Mouse (Mus musculus) small intestine, adult 2 months (tissue): ENCODE measurements at regions not wholly inside any gene's neighbourhood (a gene's known extent, or its start where the extent isn't known, plus 50 kb on each side); places are given as distances from the start of the nearest gene placed in this dataset.
A peak's percentile ranks its signal among the peaks of the same experiment; 100 is the strongest.
"Not testable (repeated sequence)": the region's sequence is repeated elsewhere in the genome, so short reads cannot be mapped to it uniquely, and the experiment has no call there.

Source experiments
- H3K27ac ChIP-seq: fragments of 200-500 bp; 2 replicates; pipeline ENCODE4 v1.5.1; 2012; ENCODE audit warnings: low read depth, low read length, control low read depth, inconsistent platforms; ENCODE audit not compliant: insufficient read depth
- H3K27me3 ChIP-seq: fragments of 200-500 bp; 2 replicates; pipeline ENCODE4 v1.6.1; 2012; ENCODE audit warnings: mild to moderate bottlenecking, moderate library complexity, low read length, inconsistent platforms; ENCODE audit not compliant: control insufficient read depth, insufficient read depth
- H3K36me3 ChIP-seq: fragments of 200-500 bp; 2 replicates; pipeline ENCODE4 v1.6.1; 2012; ENCODE audit warnings: mild to moderate bottlenecking, low read length, control low read depth, inconsistent platforms; ENCODE audit not compliant: control insufficient read depth, insufficient read depth
- H3K4me1 ChIP-seq: fragments of 200-500 bp; 2 replicates; pipeline ENCODE4 v1.6.1; 2012; ENCODE audit warnings: low read length, inconsistent platforms, mixed read lengths; ENCODE audit not compliant: control insufficient read depth, insufficient read depth, insufficient read length
- H3K4me3 ChIP-seq: fragments of 200-500 bp; 2 replicates; pipeline ENCODE4 v1.5.1; 2012; ENCODE audit warnings: low read depth, mild to moderate bottlenecking, control low read depth, inconsistent platforms, low read length, moderate library complexity
- CTCF ChIP-seq: fragments of 200-500 bp; IDR thresholded peaks from 2 replicates; pipeline ENCODE4 v1.5.1; 2012; ENCODE audit warnings: low read depth, mild to moderate bottlenecking, control low read depth, inconsistent platforms, low read length, moderate library complexity, mixed read lengths; ENCODE audit not compliant: insufficient replicate concordance, insufficient read length; ENCODE audit errors: extremely low read depth
- POLR2A ChIP-seq: fragments of 200-500 bp; IDR thresholded peaks from 2 replicates; pipeline ENCODE4 v1.6.1; 2012; ENCODE audit warnings: low read depth, mild to moderate bottlenecking, control low read depth, inconsistent platforms, low read length, moderate library complexity
- WGBS: fragments of 180-500 bp; shearing (Covaris S2); methylation state at CpG from one replicate; pipeline ENCODE4 v1.1.7; 2018; 5-methylcytosine and 5-hydroxymethylcytosine counted together

GRCm38 (mm10) chr8:26635701-26636100 is 341.4 kb upstream of the Zfp703 start:
- no peaks in the 10 kb centered on the region for H3K4me1 ChIP-seq
- 50% methylated on average over 1 of the region's 1 CpGs for WGBS
- H3K27me3 ChIP-seq: no peaks in the 10 kb centered on the region; the same call in 1 of the 2 replicates
- H3K4me3 ChIP-seq: no peak overlapping the region
- H3K27ac ChIP-seq: no peak overlapping the region
- H3K36me3 ChIP-seq: no peaks in the 10 kb centered on the region
- TF ChIP-seq POLR2A (no peak), CTCF (no peak)

- 48% methylated on average over 7 of the region's 7 CpGs for WGBS
- H3K27ac ChIP-seq, H3K27me3 ChIP-seq, H3K4me1 ChIP-seq, H3K4me3 ChIP-seq, H3K36me3 ChIP-seq: not testable (repeated sequence)
Measured at GRCm38 (mm10) chr8:26645375-26645774, 331.8 kb upstream of the Zfp703 start.

- Histone ChIP-seq H3K4me3 (no peak overlapping the region), H3K27me3 (no peaks in the 10 kb centered on the region), H3K36me3 (no peaks in the 10 kb centered on the region), H3K27ac (no peak overlapping the region), H3K4me1 (no peaks in the 10 kb centered on the region)
- WGBS: 79% methylated on average over 1 of the region's 1 CpGs
- TF ChIP-seq POLR2A (no peak), CTCF (no peak)
Measured at GRCm38 (mm10) chr8:26650287-26650686, 326.8 kb upstream of the Zfp703 start.

GRCm38 (mm10) chr8:26655897-26656296 is 321.2 kb upstream of the Zfp703 start:
- Histone ChIP-seq H3K4me1 (peaks cover 12% of the 10 kb centered on the region; the same call in 1 of the 2 replicates), H3K4me3 (no peak overlapping the region), H3K27ac (peak overlapping the region; percentile 24), H3K27me3 (no peaks in the 10 kb centered on the region), H3K36me3 (no peaks in the 10 kb centered on the region)
- WGBS: 9% methylated on average over 8 of the region's 8 CpGs
- TF ChIP-seq POLR2A: no peak

- WGBS: 23% methylated on average over 13 of the region's 13 CpGs
- peak overlapping the region; percentile 20; the same call in 1 of the 2 replicates for H3K4me3 ChIP-seq
- H3K4me1 ChIP-seq: peaks cover 13% of the 10 kb centered on the region; the same call in 1 of the 2 replicates
- TF ChIP-seq CTCF (peak; percentile 22; the same call in 1 of the 2 replicates), POLR2A (no peak)
- no peaks in the 10 kb centered on the region for H3K36me3 ChIP-seq
- peak overlapping the region; percentile 28 for H3K27ac ChIP-seq
- H3K27me3 ChIP-seq: no peaks in the 10 kb centered on the region
Measured at GRCm38 (mm10) chr8:26656310-26657075, 320.6 kb upstream of the Zfp703 start.

GRCm38 (mm10) chr8:26659381-26659780 is 317.7 kb upstream of the Zfp703 start:
- Histone ChIP-seq H3K36me3 (no peaks in the 10 kb centered on the region), H3K27ac (no peak overlapping the region), H3K4me1 (peaks cover 17% of the 10 kb centered on the region; the same call in 1 of the 2 replicates), H3K27me3 (no peaks in the 10 kb centered on the region), H3K4me3 (no peak overlapping the region)
- WGBS: 41% methylated on average over 1 of the region's 1 CpGs
- no peak for TF ChIP-seq CTCF
- TF ChIP-seq POLR2A: no peak

- 95% methylated on average over 3 of the region's 3 CpGs for WGBS
- H3K27me3 ChIP-seq: no peaks in the 10 kb centered on the region; the same call in 1 of the 2 replicates
- no peaks in the 10 kb centered on the region for H3K36me3 ChIP-seq
- H3K4me3 ChIP-seq: no peak overlapping the region
- TF ChIP-seq POLR2A (no peak), CTCF (no peak)
- no peaks in the 10 kb centered on the region for H3K4me1 ChIP-seq
- no peak overlapping the region for H3K27ac ChIP-seq
Measured at GRCm38 (mm10) chr8:26669541-26669940, 307.6 kb upstream of the Zfp703 start.
